Mouse (Mus musculus) CD4-positive, CD25-positive, alpha-beta regulatory T cell, adult 2 months (primary cell): ENCODE data around the gene Cldn11.

Source experiments
- DNase-seq: peaks from one replicate; pipeline ENCODE4 v3.0.0-alpha.2; 2012; ENCODE audit warnings: low read depth, low spot score

The Cldn11 gene

GRCm38 (mm10) chr3:31160046-31160445 lies 10.3 kb downstream of the Cldn11 start:
- no peak for DNase-seq

DNA sequence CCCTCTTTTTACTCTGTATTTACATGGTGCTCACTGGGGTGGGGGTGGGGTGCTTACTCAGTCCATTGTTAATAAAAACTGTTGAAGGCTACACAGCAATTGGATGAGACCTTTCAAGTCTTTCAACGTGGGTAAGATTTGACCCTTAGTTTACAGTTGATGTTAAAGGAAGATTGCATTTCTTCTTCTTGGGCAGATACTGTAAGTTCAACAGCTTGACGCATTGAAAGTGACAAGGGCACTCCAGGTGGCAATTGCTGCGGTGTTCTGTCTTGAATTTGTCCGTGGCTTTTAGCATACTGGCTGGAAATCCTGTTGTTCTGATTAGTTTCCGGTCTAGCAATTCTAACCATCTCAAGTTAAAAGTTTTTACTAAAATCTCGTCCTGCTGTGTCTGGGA lies 11.6 kb downstream of the Cldn11 start:
- no peak for DNase-seq

GRCm38 (mm10) chr3:31162860-31163259 lies 13.1 kb downstream of the Cldn11 start:
- no peak for DNase-seq

DNA sequence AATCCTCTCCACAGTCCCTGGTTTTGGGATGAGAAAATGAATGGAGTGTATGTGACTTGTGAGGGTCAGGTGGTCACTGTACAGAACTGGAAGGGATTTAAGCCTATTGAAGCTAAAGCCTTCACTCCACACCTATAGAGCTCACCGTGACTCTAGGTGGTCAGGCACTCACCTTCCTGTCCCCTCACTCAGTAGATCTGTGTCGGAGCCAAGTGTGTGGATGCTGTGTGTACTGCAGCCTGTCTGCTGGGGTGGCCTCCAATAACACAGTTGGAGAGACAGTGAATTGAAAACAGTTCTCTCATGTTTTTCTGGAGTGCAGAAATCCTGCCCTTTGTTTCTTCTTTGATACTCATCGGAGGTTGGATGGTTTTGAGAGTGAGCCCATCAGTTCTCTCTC lies 16.1 kb downstream of the Cldn11 start:
- no peak for DNase-seq

GRCm38 (mm10) chr3:31166365-31166871 lies 16.7 kb downstream of the Cldn11 start:
- DNase-seq: no peak

GRCm38 (mm10) chr3:31190342-31190741 lies 40.6 kb downstream of the Cldn11 start:
- DNase-seq: no peak

DNA sequence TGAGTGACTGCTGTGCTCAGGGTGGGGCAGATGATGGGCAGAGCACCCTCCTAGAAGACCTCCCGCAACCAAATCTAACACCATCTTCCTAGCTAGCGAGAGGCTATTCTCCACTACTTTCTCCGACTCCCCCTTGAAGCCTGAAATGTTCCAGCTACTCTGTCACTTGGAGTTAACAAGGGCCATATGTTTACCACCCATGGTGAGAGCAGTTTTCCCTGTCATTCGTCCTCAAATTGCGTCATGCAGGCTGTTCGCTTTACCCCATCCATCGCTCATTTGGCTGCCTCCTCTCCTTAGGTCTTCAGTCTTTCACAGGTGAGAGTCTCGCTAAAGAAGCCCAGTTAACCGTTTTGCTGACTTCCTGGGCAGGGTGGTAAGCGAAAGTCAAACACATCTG lies 41.7 kb downstream of the Cldn11 start:
- no peak for DNase-seq

- no peak for DNase-seq
These were observed 49.6 kb downstream of the Cldn11 start for GRCm38 (mm10) chr3:31199162-31199877.

DNA sequence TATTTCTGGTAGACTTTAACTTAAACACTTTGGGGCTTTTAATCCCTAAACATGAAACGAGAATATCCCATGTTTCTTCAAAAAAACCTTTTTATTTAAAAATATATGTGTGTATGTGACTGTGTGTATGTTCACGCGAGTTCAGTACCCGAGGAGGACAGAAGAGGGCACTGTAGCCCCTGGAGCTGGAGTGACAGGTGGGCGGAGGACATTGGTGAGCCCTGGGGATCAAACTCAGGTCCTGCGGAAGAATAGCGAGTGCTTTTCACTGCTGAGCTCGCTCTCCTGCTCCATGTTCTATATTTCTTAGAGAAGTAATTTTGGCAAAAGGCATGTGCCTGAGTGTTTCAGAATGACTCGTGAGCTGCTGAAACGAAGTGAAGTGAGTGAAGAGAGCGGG lies 54.2 kb downstream of the Cldn11 start:
- DNase-seq: no peak

- no peak for DNase-seq
These were observed 55.4 kb downstream of the Cldn11 start for GRCm38 (mm10) chr3:31205167-31205566.

- DNase-seq: no peak
These were observed 58.3 kb downstream of the Cldn11 start for GRCm38 (mm10) chr3:31208046-31208445.

GRCm38 (mm10) chr3:31208458-31208994 lies 58.8 kb downstream of the Cldn11 start:
- DNase-seq: no peak

DNA sequence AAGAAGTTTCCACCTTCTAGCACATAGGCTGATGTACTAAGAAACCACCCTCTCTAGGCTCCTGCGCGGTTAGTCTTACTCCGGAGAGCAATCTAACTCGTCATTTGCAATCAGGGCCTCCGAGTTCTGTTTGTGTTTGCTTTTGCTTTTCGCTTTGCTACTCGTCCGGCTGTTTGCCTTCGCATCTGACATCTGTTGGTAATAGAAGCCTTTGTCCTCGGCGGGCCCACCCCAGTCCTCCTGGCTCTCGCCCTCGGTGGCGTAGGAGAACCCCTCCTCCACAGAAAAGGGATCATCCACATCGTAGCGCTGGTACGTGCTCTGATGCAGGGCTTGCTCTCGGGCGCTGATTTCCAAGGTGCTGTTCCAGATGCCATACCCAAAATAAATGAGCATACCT lies 59.3 kb downstream of the Cldn11 start:
- no peak for DNase-seq

DNA sequence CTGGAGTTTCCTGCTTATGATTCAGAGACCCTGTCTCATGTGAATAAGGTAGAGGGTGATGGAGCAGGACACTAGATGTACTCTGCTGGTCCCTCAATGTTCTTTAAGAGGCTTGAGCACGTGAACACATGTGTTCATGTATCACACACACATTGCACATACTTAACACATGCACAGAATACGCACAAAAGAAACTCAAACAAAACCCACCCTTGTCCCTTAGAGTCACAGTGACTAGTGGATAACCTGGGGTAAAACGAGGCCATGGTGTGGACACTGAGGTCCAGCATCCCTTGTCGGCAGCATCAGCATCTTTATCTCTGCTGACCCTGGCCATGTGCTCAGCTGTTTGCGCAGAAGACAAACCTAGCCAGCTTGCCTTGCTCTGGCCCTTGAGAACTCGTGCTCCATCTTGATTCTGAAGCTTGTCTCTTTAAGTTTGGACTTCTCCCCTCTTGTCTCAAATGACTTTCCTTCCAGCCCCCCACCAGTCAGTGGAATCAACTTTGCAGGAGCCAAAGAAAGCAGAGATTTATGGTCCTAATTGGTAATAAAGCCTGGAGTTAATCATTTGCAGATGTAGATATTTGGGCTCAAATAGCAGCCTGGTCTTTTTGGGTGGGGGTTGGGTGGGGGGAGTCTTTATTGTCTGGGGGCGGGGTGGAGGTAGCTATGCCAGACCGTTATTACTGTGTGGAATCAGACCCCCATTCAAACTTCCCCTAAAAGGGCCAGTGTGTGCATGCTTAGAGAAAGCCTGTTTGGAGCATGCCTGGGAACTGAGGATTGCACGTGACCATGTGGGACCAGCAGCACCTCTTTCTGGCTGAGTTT lies 62.7 kb downstream of the Cldn11 start:
- DNase-seq: no peak

GRCm38 (mm10) chr3:31213802-31214201 lies 64.1 kb downstream of the Cldn11 start:
- DNase-seq: no peak
